Mouse (Mus musculus): ENCODE measurements around the gene Rilpl1. TPM values are rescaled to one million over a fixed set of nuclear protein-coding genes. Genes with fewer than 3 reads are reported as not detected.
A peak's percentile ranks its signal among the peaks of the same experiment; 100 is the strongest.
"Not testable (repeated sequence)": the region's sequence is repeated elsewhere in the genome, so short reads cannot be mapped to it uniquely, and the experiment has no call there.

Gene Rilpl1
- polyA plus RNA-seq (2016; fragmentation: Nextera tagmentation; extraction: Ambion mirVana): 20.2 and 22.7 TPM in 2 replicates

- H3K4me1 ChIP-seq: peaks cover 48% of the 10 kb centered on the region
- H3K9me3 ChIP-seq (replicated peaks): no peaks in the 10 kb centered on the region
- DNase-seq (ENCODE audit: low spot score): peak; percentile 93
- peak within 1 kb of the TSS; percentile 90 for H3K4me3 ChIP-seq
- WGBS: under 1% methylated on average over 96 of the region's 96 CpGs
- peak within 1 kb of the TSS; percentile 96 for H3K27ac ChIP-seq (replicated peaks)
- peaks cover 12% of the 10 kb centered on the region for H3K36me3 ChIP-seq
- H3K27me3 ChIP-seq (ENCODE audit: low read depth, poor library complexity, severe bottlenecking): no peaks in the 10 kb centered on the region
Observed at GRCm38 (mm10) chr5:124530655-124531582, at the start of gene Rilpl1. Gene Rilpl1 (minus strand): TSS chr5:124531391.

- 1% methylated on average over 51 of the region's 51 CpGs for WGBS
- no peaks in the 10 kb centered on the region for H3K9me3 ChIP-seq (replicated peaks)
Observed at GRCm38 (mm10) chr5:124578633-124579317, 47.6 kb upstream of the Rilpl1 start, which contains the start of the genes Eif2b1 and Gtf2h3. Gene Eif2b1 (minus strand): TSS chr5:124579131. Gene Gtf2h3 (plus strand): TSS chr5:124579140.

GRCm38 (mm10) chr5:124575467-124575866 lies 44.3 kb upstream of the Rilpl1 start:
- Histone ChIP-seq H3K9me3 (replicated peaks) (no peaks in the 10 kb centered on the region), H3K4me3 (no peak overlapping the region), H3K27ac (replicated peaks) (no peak overlapping the region), H3K36me3 (peaks cover 72% of the 10 kb centered on the region), H3K4me1 (peaks cover 22% of the 10 kb centered on the region), H3K27me3 (ENCODE audit: low read depth, poor library complexity, severe bottlenecking) (no peaks in the 10 kb centered on the region)
- DNase-seq (ENCODE audit: low spot score): no peak
- whole genome bisulfite sequencing: 94% methylated on average over 7 of the region's 7 CpGs

More at GRCm38 (mm10) chr5:124578633-124579317, 47.6 kb upstream of the Rilpl1 start, which contains the start of the genes Eif2b1 and Gtf2h3:
- H3K27me3 ChIP-seq (ENCODE audit: low read depth, poor library complexity, severe bottlenecking): no peaks in the 10 kb centered on the region
- H3K27ac ChIP-seq (replicated peaks): peak within 1 kb of the TSS; percentile 71
- H3K36me3 ChIP-seq: peaks cover 55% of the 10 kb centered on the region
- peak; percentile 94 for DNase-seq (ENCODE audit: low spot score)
- peaks cover 24% of the 10 kb centered on the region for H3K4me1 ChIP-seq
- peak within 1 kb of the TSS; percentile 85 for H3K4me3 ChIP-seq

GRCm38 (mm10) chr5:124571068-124571467 lies 39.9 kb upstream of the Rilpl1 start:
- peaks cover 100% of the 10 kb centered on the region for H3K36me3 ChIP-seq
- H3K27ac ChIP-seq (replicated peaks): no peak overlapping the region
- no peak overlapping the region for H3K4me3 ChIP-seq
- no peaks in the 10 kb centered on the region for H3K4me1 ChIP-seq
- 87% methylated on average over 12 of the region's 12 CpGs for WGBS
- no peaks in the 10 kb centered on the region for H3K9me3 ChIP-seq (replicated peaks)
- no peaks in the 10 kb centered on the region for H3K27me3 ChIP-seq (ENCODE audit: low read depth, poor library complexity, severe bottlenecking)
- DNase-seq (ENCODE audit: low spot score): no peak

- 88% methylated on average over 1 of the region's 1 CpGs for WGBS
- H3K4me1 ChIP-seq: peaks cover 17% of the 10 kb centered on the region
- peaks cover 64% of the 10 kb centered on the region for H3K36me3 ChIP-seq
- DNase-seq (ENCODE audit: low spot score): no peak
- H3K27ac ChIP-seq (replicated peaks): no peak overlapping the region
- no peak overlapping the region for H3K4me3 ChIP-seq
- H3K27me3 ChIP-seq (ENCODE audit: low read depth, poor library complexity, severe bottlenecking): no peaks in the 10 kb centered on the region
- H3K9me3 ChIP-seq (replicated peaks): no peaks in the 10 kb centered on the region
Observed at GRCm38 (mm10) chr5:124555145-124555544, 24.0 kb upstream of the Rilpl1 start.

GRCm38 (mm10) chr5:124553607-124554006 lies 22.4 kb upstream of the Rilpl1 start:
- 81% methylated on average over 6 of the region's 6 CpGs for WGBS
- DNase-seq (ENCODE audit: low spot score): no peak
- Histone ChIP-seq H3K4me3 (peak overlapping the region; percentile 74), H3K27me3 (ENCODE audit: low read depth, poor library complexity, severe bottlenecking) (no peaks in the 10 kb centered on the region), H3K36me3 (peaks cover 54% of the 10 kb centered on the region), H3K27ac (replicated peaks) (no peak overlapping the region), H3K4me1 (peaks cover 17% of the 10 kb centered on the region), H3K9me3 (replicated peaks) (no peaks in the 10 kb centered on the region)

GRCm38 (mm10) chr5:124552558-124553307 lies 21.5 kb upstream of the Rilpl1 start, which contains the start of gene Ddx55:
Gene Ddx55 (plus strand): TSS chr5:124552864.
- Histone ChIP-seq H3K36me3 (peaks cover 54% of the 10 kb centered on the region), H3K27ac (replicated peaks) (peak within 1 kb of the TSS; percentile 83), H3K4me1 (peaks cover 17% of the 10 kb centered on the region), H3K4me3 (peak within 1 kb of the TSS; percentile 74), H3K9me3 (replicated peaks) (no peaks in the 10 kb centered on the region), H3K27me3 (ENCODE audit: low read depth, poor library complexity, severe bottlenecking) (no peaks in the 10 kb centered on the region)
- WGBS: under 1% methylated on average over 66 of the region's 66 CpGs
- DNase-seq (ENCODE audit: low spot score): peak; percentile 92

- WGBS: 13% methylated on average over 9 of the region's 9 CpGs
- Histone ChIP-seq H3K36me3 (peaks cover 54% of the 10 kb centered on the region), H3K27ac (replicated peaks) (peak overlapping the region; percentile 83), H3K4me3 (peak overlapping the region; percentile 74), H3K9me3 (replicated peaks) (no peaks in the 10 kb centered on the region), H3K27me3 (ENCODE audit: low read depth, poor library complexity, severe bottlenecking) (no peaks in the 10 kb centered on the region), H3K4me1 (peaks cover 17% of the 10 kb centered on the region)
- no peak for DNase-seq (ENCODE audit: low spot score)
Observed at GRCm38 (mm10) chr5:124552094-124552472, 20.9 kb upstream of the Rilpl1 start.

GRCm38 (mm10) chr5:124551349-124552093 lies 20.3 kb upstream of the Rilpl1 start:
- peak overlapping the region; percentile 74 for H3K4me3 ChIP-seq
- not testable (repeated sequence) for H3K27me3 ChIP-seq (ENCODE audit: low read depth, poor library complexity, severe bottlenecking); H3K9me3 ChIP-seq (replicated peaks); DNase-seq (ENCODE audit: low spot score)
- 30% methylated on average over 5 of the region's 5 CpGs for WGBS
- peaks cover 17% of the 10 kb centered on the region for H3K4me1 ChIP-seq
- H3K27ac ChIP-seq (replicated peaks): peak overlapping the region; percentile 83
- peaks cover 54% of the 10 kb centered on the region for H3K36me3 ChIP-seq

- Histone ChIP-seq H3K36me3 (peaks cover 54% of the 10 kb centered on the region), H3K4me1 (peaks cover 17% of the 10 kb centered on the region)
- not testable (repeated sequence) for H3K9me3 ChIP-seq (replicated peaks); H3K4me3 ChIP-seq; H3K27ac ChIP-seq (replicated peaks); H3K27me3 ChIP-seq (ENCODE audit: low read depth, poor library complexity, severe bottlenecking); DNase-seq (ENCODE audit: low spot score)
- WGBS: 86% methylated on average over 4 of the region's 4 CpGs
Observed at GRCm38 (mm10) chr5:124550737-124551136, 19.5 kb upstream of the Rilpl1 start.

- H3K36me3 ChIP-seq: peaks cover 44% of the 10 kb centered on the region
- peak overlapping the region; percentile 98 for H3K4me3 ChIP-seq
- H3K27me3 ChIP-seq (ENCODE audit: low read depth, poor library complexity, severe bottlenecking): no peaks in the 10 kb centered on the region
- WGBS: 15% methylated on average over 8 of the region's 8 CpGs
- H3K4me1 ChIP-seq: peaks cover 18% of the 10 kb centered on the region
- H3K9me3 ChIP-seq (replicated peaks): no peaks in the 10 kb centered on the region
- no peak for DNase-seq (ENCODE audit: low spot score)
- peak overlapping the region; percentile 90 for H3K27ac ChIP-seq (replicated peaks)
Observed at GRCm38 (mm10) chr5:124541602-124541973, 10.4 kb upstream of the Rilpl1 start.

All from midbrain, embryonic 10.5 days (tissue).